Mouse (Mus musculus): Measurements from ENCODE around the gene Cd180.

The Cd180 gene

DNA sequence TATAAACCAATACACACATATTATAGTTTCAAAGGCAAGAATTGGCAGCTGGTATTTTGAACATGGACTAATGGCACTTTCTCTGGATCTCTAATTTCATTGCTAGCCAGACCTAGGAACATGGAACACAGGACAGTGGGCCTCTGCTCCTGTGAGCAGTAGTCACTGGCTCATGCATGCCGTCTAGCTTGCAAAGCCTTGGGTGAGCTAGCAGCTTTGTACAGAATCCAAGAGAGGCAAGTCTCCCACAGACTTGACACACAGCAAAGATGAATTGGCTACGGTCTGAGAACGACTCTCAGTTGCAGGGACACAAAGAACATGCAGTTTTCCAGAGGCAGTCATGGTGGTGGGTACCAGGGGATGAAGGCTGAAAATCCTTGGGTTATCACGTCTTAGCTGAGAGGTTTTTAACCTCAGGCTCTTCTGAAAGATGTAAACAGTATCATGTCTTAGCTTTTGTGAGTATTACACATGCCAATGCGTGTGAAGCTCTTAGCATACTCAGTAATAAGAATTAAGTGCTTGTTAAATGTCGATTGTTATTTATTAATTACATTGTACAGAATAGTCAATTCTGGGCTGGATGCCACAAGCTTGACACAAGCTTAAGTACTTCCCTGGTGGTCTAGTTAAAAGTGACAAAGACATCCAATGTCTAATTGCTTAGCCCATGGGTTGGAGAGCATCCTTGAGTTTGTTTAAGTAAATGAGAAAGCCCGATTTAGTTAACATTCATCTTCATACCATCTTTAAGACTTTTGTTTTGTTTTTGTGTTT lies 90.4 kb downstream of the Cd180 start:
- DNase-seq: no peak

DNA sequence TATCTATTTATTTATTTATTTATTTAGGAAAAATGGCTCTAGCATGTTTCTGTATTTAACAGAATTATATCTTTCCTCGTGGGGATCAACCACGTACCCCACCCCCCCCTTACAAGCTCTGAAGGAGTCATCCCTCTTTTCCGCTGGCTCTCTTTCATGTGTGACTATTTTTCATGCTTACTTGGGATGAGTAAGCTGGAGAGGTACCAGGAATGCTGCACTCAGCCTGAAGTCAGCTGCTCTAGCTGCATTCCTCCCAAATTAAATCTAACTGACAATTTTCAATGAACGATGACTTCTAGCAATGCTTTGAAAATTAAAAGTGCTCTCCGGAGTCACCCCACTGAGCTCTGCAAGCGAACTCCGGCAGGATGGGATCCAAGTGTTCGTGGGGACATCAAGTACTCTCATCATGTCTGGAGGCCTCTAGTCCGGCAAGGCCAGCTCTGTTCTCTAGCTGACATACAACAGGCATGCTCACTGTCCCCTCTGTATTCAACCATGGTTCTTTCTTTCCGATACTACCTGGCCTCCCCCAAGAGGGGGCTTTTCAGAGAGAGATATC lies 93.4 kb downstream of the Cd180 start:
- DNase-seq: no peak

Data from lung, adult 18-20 months (tissue).